Mouse (Mus musculus) limb, embryonic 11.5 days (tissue): Measurements from ENCODE around the gene Olfr373. TPM values are rescaled to one million over a fixed set of nuclear protein-coding genes. Genes with fewer than 3 reads are reported as not detected.
A peak's percentile ranks its signal among the peaks of the same experiment; 100 is the strongest.
"Not testable (repeated sequence)": the region's sequence is repeated elsewhere in the genome, so short reads cannot be mapped to it uniquely, and the experiment has no call there.

Experiments
- ATAC-seq: fragments of 200-750 bp; cut with Nextera tagmentation; 2 replicates; pipeline ENCODE4 v1.8.0; 2017; ENCODE audit warnings: low read depth; ENCODE audit not compliant: insufficient number of reproducible peaks, low FRiP score, low TSS enrichment
- DNase-seq: peaks from one replicate; pipeline ENCODE4 v3.0.0-alpha.2; 2015; ENCODE audit warnings: low spot score
- H3K27ac ChIP-seq: fragments of 300-500 bp; sonication (generic); replicated peaks from 2 replicates; pipeline ENCODE4 v1.5.1; 2014; ENCODE audit warnings: low read depth, mild to moderate bottlenecking, low read length
- H3K27me3 ChIP-seq: fragments of 300-500 bp; sonication (generic); 2 replicates; pipeline ENCODE4 v1.6.1; 2014; ENCODE audit warnings: mild to moderate bottlenecking, low read length, mixed read lengths; ENCODE audit not compliant: control insufficient read depth, insufficient read depth
- H3K36me3 ChIP-seq: fragments of 300-500 bp; sonication (generic); 2 replicates; pipeline ENCODE4 v1.6.1; 2014; ENCODE audit warnings: mild to moderate bottlenecking, low read length, moderate library complexity, mixed read lengths; ENCODE audit not compliant: control insufficient read depth, insufficient read depth
- H3K4me1 ChIP-seq: fragments of 300-500 bp; sonication (generic); 2 replicates; pipeline ENCODE4 v1.6.1; 2014; ENCODE audit warnings: low read length, mixed read lengths; ENCODE audit not compliant: control insufficient read depth, insufficient read depth
- H3K4me2 ChIP-seq: fragments of 300-500 bp; sonication (generic); 2 replicates; pipeline ENCODE4 v1.6.1; 2014; ENCODE audit warnings: low read depth, mild to moderate bottlenecking, moderate library complexity; ENCODE audit not compliant: severe bottlenecking
- H3K4me3 ChIP-seq: fragments of 300-500 bp; sonication (generic); 2 replicates; pipeline ENCODE4 v1.5.1; 2014; ENCODE audit warnings: low read depth, low read length
- H3K9ac ChIP-seq: fragments of 300-500 bp; sonication (generic); 2 replicates; pipeline ENCODE4 v1.6.1; 2014; ENCODE audit warnings: mild to moderate bottlenecking, low read length
- H3K9me3 ChIP-seq: fragments of 300-500 bp; sonication (generic); 2 replicates; pipeline ENCODE4 v1.6.1; 2016; ENCODE audit warnings: low read length; ENCODE audit not compliant: control insufficient read depth
- WGBS: fragments of 180-500 bp; shearing (Covaris S2); extraction: QIAGEN DNeasy Blood & Tissue Kit; methylation state at CpG from one replicate; pipeline ENCODE4 v1.1.7; 2014; 5-methylcytosine and 5-hydroxymethylcytosine counted together
- polyA plus RNA-seq: library from polyadenylated mRNA; unstranded; fragments of >200 nt; fragmentation: Nextera tagmentation; extraction: Ambion mirVana; gene quantifications from 2 replicates; pipeline ENCODE4 v1.2.1, GENCODE M21; 2014

The Olfr373 gene
- polyA plus RNA-seq, 1 experiment from 2014 or later = not detected

GRCm38 (mm10) chr8:72099377-72100103, 16.6 kb downstream of the Olfr373 start:
- not testable (repeated sequence) for H3K9me3 ChIP-seq, ATAC-seq, H3K27me3 ChIP-seq, H3K9ac ChIP-seq, H3K4me3 ChIP-seq, H3K27ac ChIP-seq, H3K4me2 ChIP-seq, H3K36me3 ChIP-seq, DNase-seq, H3K4me1 ChIP-seq
- 59% methylated on average over 6 of the region's 7 CpGs for WGBS

- Histone ChIP-seq H3K27ac (no peak overlapping the region), H3K36me3 (no peaks in the 10 kb centered on the region), H3K4me1 (no peaks in the 10 kb centered on the region), H3K9ac (no peak overlapping the region), H3K4me3 (no peak overlapping the region), H3K27me3 (no peaks in the 10 kb centered on the region), H3K9me3 (no peaks in the 10 kb centered on the region), H3K4me2 (no peak overlapping the region)
- DNase-seq (peak; percentile 20), ATAC-seq (no peak)
- 29% methylated on average over 4 of the region's 4 CpGs for WGBS
These were observed 22.2 kb downstream of the Olfr373 start for GRCm38 (mm10) chr8:72105165-72105564.

- Histone ChIP-seq H3K36me3 (no peaks in the 10 kb centered on the region), H3K9me3 (no peaks in the 10 kb centered on the region), H3K27me3 (no peaks in the 10 kb centered on the region), H3K4me3 (no peak within 1 kb of the TSS), H3K27ac (no peak within 1 kb of the TSS), H3K4me1 (no peaks in the 10 kb centered on the region), H3K9ac (no peak within 1 kb of the TSS), H3K4me2 (no peak within 1 kb of the TSS)
- WGBS = 90% methylated on average over 3 of the region's 3 CpGs
- no peak for DNase-seq
- no peak for ATAC-seq
These were observed 23.8 kb downstream of the Olfr373 start, which contains the start of gene Olfr374 for GRCm38 (mm10) chr8:72106740-72107139. Olfr374 (plus strand) TSS chr8:72107040.

- Histone ChIP-seq H3K36me3 (no peaks in the 10 kb centered on the region), H3K4me1 (no peaks in the 10 kb centered on the region), H3K4me2 (no peak overlapping the region), H3K4me3 (no peak overlapping the region), H3K27ac (no peak overlapping the region), H3K9ac (no peak overlapping the region), H3K9me3 (no peaks in the 10 kb centered on the region), H3K27me3 (no peaks in the 10 kb centered on the region)
- WGBS = 81% methylated on average over 6 of the region's 6 CpGs
- DNase-seq (no peak), ATAC-seq (no peak)
These were observed 27.9 kb downstream of the Olfr373 start for GRCm38 (mm10) chr8:72110876-72111275.

GRCm38 (mm10) chr8:72112486-72112885, 29.5 kb downstream of the Olfr373 start:
- H3K9me3 ChIP-seq = no peaks in the 10 kb centered on the region
- no peak overlapping the region for H3K4me2 ChIP-seq
- no peaks in the 10 kb centered on the region for H3K36me3 ChIP-seq
- H3K27me3 ChIP-seq = no peaks in the 10 kb centered on the region
- H3K27ac ChIP-seq = no peak overlapping the region
- no peak for DNase-seq
- ATAC-seq = no peak
- WGBS = 77% methylated on average over 3 of the region's 3 CpGs
- H3K9ac ChIP-seq = no peak overlapping the region
- no peaks in the 10 kb centered on the region for H3K4me1 ChIP-seq
- H3K4me3 ChIP-seq = no peak overlapping the region

- 90% methylated on average over 2 of the region's 2 CpGs for WGBS
- H3K9me3 ChIP-seq = no peaks in the 10 kb centered on the region
These were observed 32.2 kb downstream of the Olfr373 start for GRCm38 (mm10) chr8:72115202-72115601.

GRCm38 (mm10) chr8:72118616-72119015, 35.6 kb downstream of the Olfr373 start:
- H3K27ac ChIP-seq = no peak overlapping the region
- no peaks in the 10 kb centered on the region for H3K36me3 ChIP-seq
- 43% methylated on average over 4 of the region's 4 CpGs for WGBS
- H3K4me2 ChIP-seq = no peak overlapping the region
- 0 out of 2 replicates have a peak, but pooled peaks cover 3% of the 10 kb centered on the region for H3K4me1 ChIP-seq
- H3K27me3 ChIP-seq = no peaks in the 10 kb centered on the region
- no peak for DNase-seq
- no peak for ATAC-seq
- no peak overlapping the region for H3K4me3 ChIP-seq
- no peaks in the 10 kb centered on the region for H3K9me3 ChIP-seq
- no peak overlapping the region for H3K9ac ChIP-seq

More at GRCm38 (mm10) chr8:72115202-72115601, 32.2 kb downstream of the Olfr373 start:
- no peak overlapping the region for H3K9ac ChIP-seq
- H3K27ac ChIP-seq = no peak overlapping the region
- no peak for ATAC-seq
- H3K4me3 ChIP-seq = no peak overlapping the region
- H3K4me2 ChIP-seq = no peak overlapping the region
- H3K4me1 ChIP-seq = no peaks in the 10 kb centered on the region
- H3K36me3 ChIP-seq = no peaks in the 10 kb centered on the region
- H3K27me3 ChIP-seq = no peaks in the 10 kb centered on the region
- no peak for DNase-seq

GRCm38 (mm10) chr8:72121486-72121885, 38.5 kb downstream of the Olfr373 start:
- H3K9ac ChIP-seq, H3K4me3 ChIP-seq, H3K4me1 ChIP-seq, ATAC-seq, H3K27me3 ChIP-seq, H3K9me3 ChIP-seq, DNase-seq, H3K27ac ChIP-seq, H3K36me3 ChIP-seq, H3K4me2 ChIP-seq: not testable (repeated sequence)
- WGBS = 49% methylated on average over 3 of the region's 3 CpGs
